Mouse (Mus musculus) frontal cortex, postnatal 10 days (tissue): ENCODE measurements at regions not wholly inside any gene's neighbourhood (a gene's known extent, or its start where the extent isn't known, plus 50 kb on each side); places are given as distances from the start of the nearest gene placed in this dataset.

ENCODE experiments used
- DNase-seq, 2 experiments: peaks; one replicate each; pipeline ENCODE4 v3.0.0; 2022; ENCODE audit warnings: low spot score in 2 of 2, mixed read lengths in 1 of 2

DNA sequence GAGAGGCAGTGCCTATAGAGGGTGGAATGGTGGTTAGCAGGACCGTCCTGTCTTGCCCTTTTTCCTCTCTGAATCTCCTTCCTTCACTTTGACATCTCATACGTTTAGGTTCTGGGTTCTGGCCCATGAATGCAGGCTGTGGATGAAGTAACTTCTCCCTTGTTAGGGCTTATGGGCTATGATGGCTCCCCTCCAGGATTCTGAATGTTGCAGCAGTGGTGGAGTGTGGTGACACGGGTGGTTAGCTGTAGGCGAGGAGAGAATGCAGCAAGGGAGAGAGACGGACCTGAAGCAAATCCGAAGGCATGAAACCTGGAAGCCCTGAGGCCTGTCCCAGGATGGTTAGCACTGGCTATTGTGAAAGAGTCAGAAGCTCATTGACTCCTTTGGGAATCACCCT, 204.4 kb upstream of the Gm5148 start:
- DNase-seq: no peak

DNA sequence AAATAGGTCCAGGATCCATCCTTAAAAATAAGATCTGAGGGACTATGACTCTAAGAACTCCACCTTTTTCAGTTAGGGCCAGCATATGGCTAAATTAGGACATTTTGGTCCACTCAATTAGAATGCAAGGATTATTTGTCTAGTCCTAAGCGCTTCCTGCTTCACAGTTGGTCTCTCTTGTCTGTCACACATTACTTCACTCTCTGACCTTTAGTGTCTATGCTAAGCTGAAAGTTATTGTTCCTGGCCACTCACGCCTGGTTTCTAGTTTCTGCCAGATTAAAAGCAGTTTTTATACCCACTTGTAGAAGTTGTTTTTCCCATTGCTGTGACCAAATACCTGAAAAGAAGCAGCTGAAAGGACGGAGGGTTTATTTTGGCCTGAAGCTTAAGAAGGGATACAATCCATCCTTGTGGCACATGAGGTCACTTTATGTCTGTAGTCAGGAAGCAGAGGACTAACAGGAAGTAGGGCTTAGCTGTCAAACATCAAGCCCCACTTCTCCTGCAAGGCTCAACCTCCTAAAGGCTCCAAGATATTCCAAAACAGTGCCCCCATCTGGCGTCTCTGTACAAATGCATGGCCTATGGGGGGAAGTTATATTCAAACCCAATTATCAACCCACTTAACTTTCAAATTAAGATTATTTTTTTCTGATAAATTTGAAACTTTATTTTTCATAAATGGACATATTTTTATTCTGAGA, 195.3 kb upstream of the Gm5148 start:
- no peak for DNase-seq

DNA sequence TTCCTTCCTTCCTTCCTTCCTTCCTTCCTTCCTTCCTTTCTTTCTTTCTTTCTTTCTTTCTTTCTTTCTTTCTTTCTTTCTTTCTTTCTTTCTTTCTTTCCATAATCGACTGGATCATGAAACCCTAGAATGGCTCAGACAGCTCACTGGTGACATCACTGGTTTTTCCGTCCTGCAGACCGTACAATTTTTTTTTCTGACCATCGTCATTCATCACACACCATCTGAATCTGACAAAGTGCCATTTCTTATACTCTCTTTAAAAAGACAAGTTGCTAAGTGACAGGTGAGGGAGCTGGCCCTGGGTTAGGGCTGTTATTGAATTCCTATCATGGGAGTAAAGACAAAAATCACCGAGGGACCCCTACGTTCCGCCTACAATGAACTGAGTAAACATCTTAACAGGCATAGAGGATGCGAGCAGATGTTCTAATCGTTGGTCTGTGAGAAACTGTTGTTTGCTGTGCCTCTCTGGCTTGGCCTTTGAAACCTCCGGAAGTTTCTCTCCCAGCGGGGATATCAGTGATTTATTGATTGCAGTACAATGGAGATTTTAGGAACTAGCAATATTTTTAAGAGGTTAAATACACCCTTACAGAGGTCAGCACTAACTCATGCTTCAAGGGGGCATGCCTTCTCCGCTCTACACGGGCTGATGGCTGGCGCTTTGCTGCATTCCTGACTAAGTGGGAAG, 192.6 kb upstream of the Gm5148 start:
- DNase-seq: no peak

DNA sequence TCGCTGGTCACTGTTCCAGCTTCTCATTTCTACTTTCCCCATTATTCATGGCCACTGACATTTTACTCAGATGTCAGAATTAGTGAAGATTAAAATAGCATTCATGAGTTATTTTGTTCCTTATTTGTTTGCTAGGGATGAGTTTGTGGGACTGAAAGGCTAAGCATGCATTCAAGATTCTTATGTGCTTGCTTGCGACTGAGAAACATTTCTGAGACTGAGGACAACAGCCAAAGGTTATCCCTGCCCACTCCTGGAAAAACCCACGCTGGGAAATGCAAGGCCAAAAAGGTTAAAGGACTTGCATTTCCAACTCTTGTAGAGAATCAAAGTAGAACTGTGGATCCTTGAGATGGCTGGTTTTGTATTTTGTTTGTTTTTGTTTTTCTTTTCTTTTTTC, 192.0 kb upstream of the Gm5148 start:
- DNase-seq: no peak

DNA sequence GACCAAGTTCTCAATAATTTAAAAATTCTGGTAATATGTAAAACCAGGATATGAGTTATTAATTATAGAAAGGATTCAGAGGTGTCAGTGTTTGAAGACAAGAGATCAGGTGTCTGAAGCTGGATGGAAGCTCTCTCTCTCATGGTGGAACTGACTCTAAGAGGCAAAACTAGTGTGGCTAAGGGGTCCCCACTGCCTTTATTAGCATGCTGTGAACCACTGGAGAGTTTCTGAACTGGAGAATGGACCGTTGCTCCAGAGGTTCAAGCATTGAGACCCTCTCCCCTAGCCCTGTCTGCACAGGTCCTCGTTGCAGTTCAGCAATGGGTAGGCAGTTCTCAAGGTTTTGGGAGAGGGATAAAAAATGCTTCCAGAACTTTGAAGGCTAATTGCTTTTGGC, 191.4 kb upstream of the Gm5148 start:
- DNase-seq: no peak

DNA sequence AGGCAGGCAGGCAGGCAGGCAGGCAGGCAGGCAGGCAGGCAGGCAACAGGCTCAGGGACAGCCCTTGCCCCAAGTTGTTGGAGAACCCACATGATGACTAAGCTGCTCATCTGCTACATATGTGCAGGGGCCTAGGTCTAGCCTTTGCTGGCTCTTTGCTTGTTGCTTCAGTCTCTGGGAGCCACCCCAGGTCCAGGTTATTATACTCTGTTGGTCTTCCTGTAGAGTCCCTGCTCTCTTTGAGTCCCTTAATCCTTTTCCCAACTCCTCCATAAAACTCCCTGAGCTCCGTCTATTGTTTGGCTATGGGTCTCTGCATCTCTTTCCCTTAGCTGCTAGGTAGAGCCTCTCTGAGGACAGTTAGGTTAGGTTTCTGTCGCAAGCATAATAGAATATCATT, 189.8 kb upstream of the Gm5148 start:
- DNase-seq: no peak

DNA sequence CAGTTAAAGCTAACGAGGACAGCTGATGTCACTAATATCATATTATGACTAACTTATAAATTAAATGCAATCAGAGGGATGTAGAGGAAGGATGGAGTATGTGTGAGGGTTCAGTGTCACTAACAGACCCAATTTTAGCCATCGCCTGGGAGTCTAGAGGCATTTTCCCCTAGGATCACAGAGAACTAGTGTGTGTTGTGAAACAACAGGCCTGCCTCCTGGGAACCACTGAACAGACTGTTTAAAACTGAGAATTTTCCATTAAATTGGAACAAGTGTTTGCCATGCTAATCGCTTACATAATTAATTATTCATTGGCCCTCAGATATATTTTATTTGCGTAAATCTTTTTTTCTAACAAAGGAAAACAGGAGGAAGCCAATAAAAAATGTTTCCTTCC, 185.5 kb upstream of the Gm5148 start:
- no peak for DNase-seq

DNA sequence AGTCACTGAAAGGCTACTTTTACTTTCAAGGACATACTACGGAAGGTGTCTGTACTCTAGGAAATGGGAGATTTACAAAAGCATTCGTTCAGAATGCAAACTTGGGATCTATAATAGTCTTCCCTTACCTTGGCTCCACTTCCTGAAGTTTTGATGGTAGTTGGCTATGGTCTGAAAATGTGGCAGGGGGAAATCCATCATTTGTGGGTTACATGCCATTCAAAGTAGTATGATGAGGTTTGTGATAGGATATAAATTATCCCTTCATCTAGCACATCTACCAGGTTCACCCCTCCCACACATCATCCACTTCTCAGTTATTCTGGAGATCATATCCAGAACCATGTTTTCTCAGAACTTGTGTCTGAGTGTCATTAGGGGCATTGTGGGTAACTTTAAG, 184.7 kb upstream of the Gm5148 start:
- no peak for DNase-seq

DNA sequence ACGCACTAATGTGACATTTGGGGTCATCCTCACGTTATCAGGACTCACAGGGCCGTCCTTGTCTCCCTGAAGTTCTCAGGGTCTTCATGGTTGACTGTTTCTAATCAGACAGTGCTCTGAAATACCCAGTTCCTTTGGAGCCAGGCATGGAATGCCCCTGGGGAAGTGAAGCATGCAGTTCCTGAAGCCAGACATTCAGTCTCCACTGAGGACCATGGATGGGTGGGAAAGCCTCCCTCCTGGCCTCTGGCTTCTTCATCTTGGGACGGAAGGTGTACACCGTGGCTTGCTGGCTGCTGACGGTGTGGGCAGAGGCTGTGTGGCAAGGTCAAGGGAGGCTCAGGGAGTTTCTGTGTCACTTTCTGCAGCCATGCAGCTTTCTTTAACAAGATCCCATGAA, 184.2 kb upstream of the Gm5148 start:
- DNase-seq: no peak

DNA sequence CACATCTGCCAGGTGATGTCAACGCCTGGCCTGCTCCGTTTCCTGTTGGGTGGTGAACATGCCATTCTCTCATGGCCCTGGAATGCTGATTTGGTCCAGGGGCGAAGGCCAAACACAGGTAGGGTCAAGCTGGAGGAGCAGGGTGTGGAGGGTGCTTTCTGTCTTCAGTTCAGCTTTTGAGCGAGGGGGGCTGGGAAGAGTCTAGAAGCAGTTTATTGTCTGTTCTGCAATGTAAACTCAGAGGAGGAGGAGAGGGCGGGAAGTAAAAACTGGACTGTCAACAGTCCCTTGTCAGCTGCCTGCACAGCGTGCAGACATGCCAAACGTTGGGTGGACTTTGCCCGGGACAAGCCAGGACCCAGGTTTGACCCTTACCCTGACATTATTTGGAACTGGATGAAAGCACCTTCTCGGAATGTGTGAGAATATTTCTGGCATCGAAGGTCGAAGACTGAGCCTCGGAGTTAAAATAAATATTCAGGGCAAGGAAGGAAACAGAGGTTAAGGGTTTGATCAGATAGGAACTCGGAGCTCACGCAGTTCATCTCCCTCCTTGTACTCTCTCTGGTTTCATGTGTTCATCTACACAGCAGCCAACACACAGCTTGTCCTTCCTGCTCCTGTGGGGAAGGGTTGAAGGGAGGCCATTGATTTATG, 183.3 kb upstream of the Gm5148 start:
- no peak for DNase-seq

DNA sequence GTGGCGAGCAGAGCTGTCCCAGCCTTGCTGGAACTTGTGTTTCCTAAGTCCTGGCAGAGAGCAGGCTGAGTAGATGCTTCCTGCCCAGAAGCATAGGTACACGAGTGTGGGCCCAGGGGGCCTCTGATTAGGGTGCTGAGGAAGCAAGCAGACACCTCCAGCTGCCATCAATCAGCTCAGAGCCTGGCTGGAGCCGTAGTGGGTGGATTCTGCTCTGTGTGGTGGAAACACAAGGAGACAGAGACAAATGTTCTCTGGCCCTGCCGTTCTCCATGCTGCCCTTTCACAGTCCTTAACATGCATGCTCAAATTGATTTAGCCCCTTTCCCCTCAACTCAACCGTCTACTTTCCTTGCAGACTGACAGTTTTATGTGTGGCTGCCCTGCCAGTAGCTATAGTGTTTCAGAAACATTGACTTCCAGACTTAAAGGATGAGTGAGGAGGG, 182.5 kb upstream of the Gm5148 start:
- no peak for DNase-seq

DNA sequence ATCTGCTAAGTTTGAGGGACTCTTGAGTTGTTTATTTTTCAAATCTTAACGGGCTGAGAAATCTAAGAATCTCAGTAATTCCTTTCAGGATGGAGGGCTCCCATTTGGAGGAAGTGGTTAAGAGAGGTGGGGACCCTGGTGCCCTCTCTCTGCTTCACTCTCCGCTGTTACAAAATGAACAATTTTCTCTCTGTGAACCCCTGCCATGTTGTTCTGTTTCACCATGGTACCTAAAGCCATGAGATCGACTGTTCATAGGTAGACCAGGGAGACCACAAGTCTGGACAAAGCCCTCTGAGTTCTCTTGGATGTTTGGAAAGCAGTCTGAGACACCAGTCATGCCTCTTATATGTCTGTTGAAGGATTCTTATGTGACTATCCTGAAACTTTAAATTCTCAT, 179.9 kb upstream of the Gm5148 start:
- no peak for DNase-seq

DNA sequence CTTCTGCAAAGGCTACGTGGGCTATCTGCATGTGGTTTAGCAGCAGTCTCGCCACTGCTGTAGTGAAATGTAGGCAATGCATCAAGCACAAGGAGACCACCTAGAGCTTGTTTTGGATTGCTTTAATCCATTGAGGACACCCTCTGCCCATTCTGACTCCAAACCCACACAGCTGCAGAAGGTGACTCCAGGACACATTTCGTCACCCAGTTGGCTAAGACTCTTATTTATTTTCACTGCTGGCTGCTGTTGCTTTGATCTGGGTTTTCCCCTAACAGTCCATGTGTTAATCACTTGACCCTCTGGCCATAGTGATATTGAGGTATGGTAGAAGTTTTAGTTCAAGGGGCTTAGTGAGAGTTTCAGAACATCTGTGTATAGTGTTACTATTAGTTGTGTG, 179.2 kb upstream of the Gm5148 start:
- DNase-seq: no peak

DNA sequence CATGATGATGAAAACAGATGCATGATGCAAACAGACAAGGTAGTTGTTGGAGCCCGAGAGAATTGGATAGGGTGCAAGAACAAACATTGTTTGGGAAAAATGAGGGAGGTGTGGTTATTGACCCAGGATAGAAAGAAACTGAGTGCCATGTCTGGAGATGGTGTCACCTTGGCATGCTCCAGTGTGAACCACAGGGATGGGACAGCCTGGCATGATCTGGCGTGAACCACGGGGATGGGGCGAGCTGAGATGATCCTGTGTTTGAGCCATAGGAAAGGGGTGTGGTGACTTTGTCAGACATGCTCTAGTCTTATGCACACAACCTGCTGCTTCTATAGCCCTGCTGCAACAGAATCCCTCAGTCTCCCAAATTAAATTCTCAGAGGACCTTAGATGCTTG, 178.7 kb upstream of the Gm5148 start:
- no peak for DNase-seq

DNA sequence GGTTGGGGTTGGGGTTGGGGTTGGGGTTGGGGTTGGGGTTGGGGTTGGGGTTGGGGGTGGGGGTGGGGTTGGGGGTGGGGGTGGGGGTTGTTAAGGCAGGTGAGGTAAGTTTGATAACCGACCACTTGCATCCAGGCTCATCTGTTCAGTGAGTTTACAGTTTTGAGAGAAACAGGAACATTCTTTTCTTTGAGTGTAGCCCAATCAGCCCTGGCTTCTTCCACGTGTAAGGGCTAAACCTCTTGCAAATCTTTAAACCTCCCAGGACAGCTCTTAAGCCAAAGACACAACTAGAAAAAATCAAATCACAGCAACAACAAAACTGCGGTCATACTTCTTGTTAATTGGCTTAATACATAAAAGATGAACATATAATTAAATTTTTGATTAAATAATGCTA, 173.1 kb upstream of the Gm5148 start:
- no peak for DNase-seq

DNA sequence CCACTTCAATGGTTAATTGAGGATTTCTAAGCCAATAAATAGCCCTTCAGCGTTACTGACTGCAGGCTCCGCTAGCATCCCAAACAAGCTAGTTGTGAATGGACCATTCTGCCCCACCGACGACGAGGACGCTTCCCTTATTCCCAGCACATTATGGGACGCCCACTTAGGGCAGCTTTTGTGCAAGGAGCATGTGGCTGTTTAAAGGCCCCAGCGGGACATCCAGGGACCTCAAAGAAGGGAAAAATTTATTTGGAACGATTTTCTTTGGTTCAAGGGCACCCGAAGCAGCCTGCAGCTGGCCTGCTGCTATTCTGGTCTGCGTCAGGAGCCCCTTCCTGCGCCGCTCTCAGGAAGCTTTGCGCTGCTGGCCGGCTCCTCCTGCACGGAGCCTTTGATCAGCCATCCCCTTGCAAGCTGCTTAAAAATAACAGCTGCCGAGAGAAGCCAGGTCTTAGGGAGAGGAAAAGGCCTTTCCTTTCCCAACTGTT, 172.6 kb upstream of the Gm5148 start:
- peak; percentile 39 to 46 for DNase-seq

DNA sequence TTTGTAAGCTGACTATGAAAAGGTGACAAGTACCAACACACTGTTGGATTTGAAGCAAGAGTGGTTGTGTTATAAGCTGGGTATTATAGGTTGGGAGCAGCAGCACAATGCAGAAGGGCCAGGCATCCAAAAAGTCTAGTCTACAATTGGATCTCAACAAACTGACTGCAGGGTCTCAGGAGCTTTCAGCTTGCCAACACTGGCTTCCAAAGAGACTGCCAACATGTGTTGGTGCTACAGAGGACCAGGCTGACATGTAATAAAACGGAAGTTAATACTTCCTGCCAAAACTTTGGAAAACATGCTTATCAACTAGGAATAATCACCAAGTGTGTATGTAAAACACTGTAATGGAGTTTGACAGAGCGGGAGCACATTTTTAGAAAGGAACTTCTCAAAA, 170.3 kb upstream of the Gm5148 start:
- DNase-seq: no peak

DNA sequence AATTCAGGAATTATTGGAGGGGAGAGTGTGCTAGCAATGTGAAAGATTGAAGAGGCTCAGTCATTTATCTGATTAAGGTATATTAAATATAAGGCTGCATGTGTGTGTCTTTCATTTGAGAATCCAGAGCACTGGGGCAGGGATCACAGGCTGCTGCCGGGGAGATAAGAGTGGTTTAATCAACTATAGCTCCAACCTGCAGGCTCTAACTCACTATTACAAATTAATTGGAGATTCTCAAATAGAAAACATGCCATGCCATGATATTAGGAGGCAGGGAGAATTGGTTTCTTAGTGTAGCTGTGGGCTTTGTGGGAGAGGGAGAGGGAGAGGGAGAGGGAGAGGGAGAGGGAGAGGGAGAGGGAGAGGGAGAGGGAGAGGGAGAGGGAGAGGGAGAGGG, 165.9 kb upstream of the Gm5148 start:
- no peak for DNase-seq

DNA sequence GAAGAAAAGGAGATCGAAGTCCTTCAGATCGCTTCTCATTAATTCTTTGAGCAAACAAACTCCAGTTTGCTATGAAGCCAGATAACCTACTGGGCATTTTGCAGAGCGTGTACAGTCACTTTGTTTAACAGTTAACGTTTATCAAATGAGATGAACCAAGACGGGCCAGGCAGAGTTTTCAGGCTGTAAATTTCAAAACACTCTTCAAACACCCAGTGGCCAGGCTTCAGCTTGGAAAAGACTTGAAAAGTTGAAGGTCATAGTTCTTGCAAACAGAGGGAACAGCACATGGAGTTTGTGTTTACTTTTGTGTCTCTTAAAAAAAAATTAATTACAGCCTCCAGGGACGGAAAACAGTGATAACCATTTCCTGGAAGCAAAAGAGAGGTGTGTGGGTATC, 164.2 kb upstream of the Gm5148 start:
- DNase-seq: no peak

DNA sequence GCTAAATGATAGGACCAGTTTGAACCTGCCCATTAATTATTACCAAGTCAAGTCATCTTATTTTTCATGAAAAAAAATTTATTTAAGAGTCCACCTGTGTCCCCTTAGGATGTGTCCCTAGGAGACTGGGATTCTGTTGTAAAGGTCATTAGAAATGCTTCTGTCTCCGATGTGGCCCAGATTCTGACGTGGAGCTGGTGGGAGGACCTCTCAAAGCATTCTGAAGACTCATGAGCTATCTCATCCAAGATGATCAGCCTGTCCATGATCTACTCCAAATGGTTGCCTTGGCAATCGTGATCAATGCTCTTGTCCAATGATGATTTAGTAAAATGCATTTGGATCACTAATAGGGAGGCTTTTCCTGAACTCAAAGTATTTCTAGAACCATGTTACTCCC, 163.4 kb upstream of the Gm5148 start:
- DNase-seq: no peak

DNA sequence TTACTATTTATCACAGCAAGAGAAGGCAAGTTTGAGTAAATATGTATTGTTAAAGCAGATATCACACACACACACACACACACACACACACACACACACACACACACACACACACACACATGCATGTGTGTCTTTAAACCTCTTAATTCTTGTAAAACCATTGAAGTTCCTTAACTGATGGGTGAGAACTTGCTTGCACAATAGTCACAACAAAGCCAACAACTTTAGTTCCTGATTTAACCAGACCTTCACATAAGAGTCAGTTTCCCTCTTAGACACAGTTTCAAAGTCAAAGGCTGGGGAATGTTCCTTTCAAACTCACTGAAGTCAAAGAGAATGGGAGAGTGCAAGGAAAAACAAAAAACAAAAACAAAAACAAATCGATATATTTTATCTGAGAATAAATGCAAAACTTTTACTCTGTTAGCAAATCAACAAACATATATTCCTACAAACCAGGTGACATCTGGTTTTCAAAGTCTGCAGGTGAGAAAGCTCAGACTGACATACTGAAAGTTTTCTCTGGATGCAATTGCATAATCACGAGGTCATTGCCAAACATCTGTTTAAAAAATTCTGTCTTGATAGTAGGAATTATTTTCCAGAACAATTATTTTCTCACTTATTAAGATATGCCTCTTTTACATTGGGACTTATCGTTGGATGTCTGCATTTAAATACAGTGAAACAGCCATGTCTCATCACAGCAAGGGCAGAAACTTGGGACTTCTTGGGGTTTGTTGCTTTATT, 162.6 kb upstream of the Gm5148 start:
- DNase-seq: no peak

DNA sequence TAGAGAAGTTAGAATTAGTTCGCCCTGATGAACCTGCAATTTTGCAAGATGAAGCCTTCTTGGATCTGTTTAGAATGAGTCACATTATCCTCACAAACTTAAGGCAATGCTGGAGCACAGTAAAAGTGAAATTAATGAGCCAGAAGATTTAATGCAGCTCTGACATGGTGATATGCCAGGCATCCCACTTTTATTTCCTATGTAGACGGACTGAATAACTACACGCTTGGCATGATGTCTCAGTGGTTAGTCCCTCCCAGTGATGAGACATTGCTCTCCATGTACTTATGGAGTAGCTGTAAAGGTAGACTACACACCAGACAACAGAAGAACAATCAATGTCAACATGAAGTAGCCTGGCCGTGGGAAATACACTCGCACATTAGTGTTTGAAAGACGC, 161.5 kb upstream of the Gm5148 start:
- no peak for DNase-seq
